Mouse (Mus musculus) CH12.LX (cell line): ENCODE measurements around the gene Tmem104.

Experiments
- CTCF ChIP-seq, 2 experiments: IDR thresholded peaks in 1 of 2; conservative IDR thresholded peaks in 1 of 2; 2 replicates each; pipeline ENCODE4 v1.5.1; 2011 to 2012; ENCODE audit warnings: low read depth in 2 of 2, low read length in 2 of 2, improper control_type of control experiment in 1 of 2, inconsistent platforms in 1 of 2, mild to moderate bottlenecking in 1 of 2, moderate library complexity in 1 of 2
- HCFC1 ChIP-seq: IDR thresholded peaks from 2 replicates; pipeline ENCODE4 v1.6.1; 2012; ENCODE audit warnings: low read depth, mild to moderate bottlenecking, inconsistent platforms, low read length, improper control_type of control experiment
- IRF4 ChIP-seq: IDR thresholded peaks from 2 replicates; pipeline ENCODE4 v1.6.1; 2014; ENCODE audit warnings: low read depth, mild to moderate bottlenecking, inconsistent platforms, low read length, improper control_type of control experiment
- JUN ChIP-seq: IDR thresholded peaks from 2 replicates; pipeline ENCODE4 v1.6.1; 2011; ENCODE audit warnings: low read depth, mild to moderate bottlenecking, low read length, improper control_type of control experiment, moderate library complexity; ENCODE audit not compliant: insufficient read depth
- MAX ChIP-seq: IDR thresholded peaks from 2 replicates; pipeline ENCODE4 v1.6.1; 2011; ENCODE audit warnings: low read length, improper control_type of control experiment
- MYC ChIP-seq: IDR thresholded peaks from 2 replicates; pipeline ENCODE4 v1.6.1; 2011; ENCODE audit warnings: low read depth, mild to moderate bottlenecking, improper control_type of control experiment, low read length
- RAD21 ChIP-seq: IDR thresholded peaks from 2 replicates; pipeline ENCODE4 v1.6.1; 2011; ENCODE audit warnings: low read depth, mild to moderate bottlenecking, low read length, improper control_type of control experiment, moderate library complexity
- SIN3A ChIP-seq: IDR thresholded peaks from 2 replicates; pipeline ENCODE4 v1.6.1; 2012; ENCODE audit warnings: low read length, improper control_type of control experiment, inconsistent platforms
- ZC3H11A ChIP-seq: IDR thresholded peaks from 2 replicates; pipeline ENCODE4 v1.6.1; 2012; ENCODE audit warnings: low read depth, mild to moderate bottlenecking, inconsistent platforms, low read length, improper control_type of control experiment
- ZKSCAN1 ChIP-seq: IDR thresholded peaks from 2 replicates; pipeline ENCODE4 v1.6.1; 2012; ENCODE audit warnings: low read depth, inconsistent platforms, low read length, improper control_type of control experiment, borderline replicate concordance

DNA sequence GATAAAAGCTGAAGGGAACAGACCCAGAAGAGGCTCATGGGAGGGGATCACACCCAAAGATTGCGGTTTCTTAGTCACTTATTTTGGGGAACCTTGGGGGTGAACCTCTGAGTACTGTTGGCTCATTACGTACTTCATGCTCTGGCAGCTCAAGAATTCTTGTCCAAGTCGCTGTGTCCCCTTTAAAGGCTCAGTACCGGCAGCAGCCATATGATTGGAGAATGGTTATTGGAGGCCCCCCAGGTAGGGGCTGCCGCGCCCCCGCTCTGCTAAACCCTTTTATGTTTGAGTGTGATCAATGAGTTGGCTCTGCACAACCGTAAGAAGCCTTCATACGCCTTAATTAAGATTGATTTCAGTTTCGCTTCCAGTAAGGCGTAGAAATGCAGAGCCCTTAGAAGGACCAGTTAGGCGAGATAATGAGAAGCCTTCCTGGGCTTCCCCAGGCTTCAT is 11.7 kb downstream of the Tmem104 start:
- no peak for TF ChIP-seq HCFC1
- no peak for TF ChIP-seq RAD21
- no peak for TF ChIP-seq MYC
- TF ChIP-seq CTCF (conservative IDR thresholded peaks at IDR 0.05 in 1 of 2, IDR thresholded peaks at IDR 0.05 in 1 of 2; ENCODE audit: low read depth in 2 of 2, low read length in 2 of 2): no peak
- no peak for TF ChIP-seq SIN3A
- no peak for TF ChIP-seq ZKSCAN1
- no peak for TF ChIP-seq JUN
- TF ChIP-seq MAX: no peak
- TF ChIP-seq ZC3H11A: no peak
- TF ChIP-seq IRF4: no peak
